Mouse (Mus musculus) olfactory bulb, adult 2 months (tissue): Measurements from ENCODE around the gene AU022252.

Experiments used
- CTCF ChIP-seq: fragments of 200-500 bp; IDR thresholded peaks from 2 replicates; pipeline ENCODE4 v1.5.1; 2012; ENCODE audit warnings: low read depth, mild to moderate bottlenecking, low read length, moderate library complexity; ENCODE audit not compliant: insufficient read depth
- POLR2A ChIP-seq: fragments of 200-500 bp; IDR thresholded peaks from 2 replicates; pipeline ENCODE4 v1.6.1; 2012; ENCODE audit warnings: mild to moderate bottlenecking, low read depth, low read length, moderate library complexity; ENCODE audit not compliant: insufficient read depth

DNA sequence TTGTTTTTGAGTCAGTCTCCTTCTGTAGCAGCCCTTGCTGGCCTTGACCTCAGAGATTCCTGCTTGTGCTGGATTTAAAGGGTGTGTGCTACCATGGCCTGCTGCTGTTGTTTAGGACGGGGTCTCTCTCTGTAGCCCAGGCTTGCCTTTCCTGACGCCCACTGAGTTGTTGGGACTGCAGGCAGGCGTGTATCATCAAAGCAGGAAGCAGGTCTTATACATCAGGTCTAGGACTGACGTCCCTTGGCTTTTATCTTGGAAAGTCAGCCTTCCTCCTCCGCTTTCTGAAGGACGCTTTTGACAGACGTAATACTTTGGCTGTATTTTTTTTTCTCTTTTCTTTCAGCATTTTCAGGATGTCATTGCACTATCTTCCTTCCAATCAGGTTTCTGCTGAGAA lies 66.6 kb downstream of the AU022252 start:
- TF ChIP-seq CTCF = no peak
- TF ChIP-seq POLR2A = no peak
